Mouse (Mus musculus): ENCODE measurements at regions not wholly inside any gene's neighbourhood (a gene's known extent, or its start where the extent isn't known, plus 50 kb on each side); places are given as distances from the start of the nearest gene placed in this dataset.
A peak's percentile ranks its signal among the peaks of the same experiment; 100 is the strongest.

DNA sequence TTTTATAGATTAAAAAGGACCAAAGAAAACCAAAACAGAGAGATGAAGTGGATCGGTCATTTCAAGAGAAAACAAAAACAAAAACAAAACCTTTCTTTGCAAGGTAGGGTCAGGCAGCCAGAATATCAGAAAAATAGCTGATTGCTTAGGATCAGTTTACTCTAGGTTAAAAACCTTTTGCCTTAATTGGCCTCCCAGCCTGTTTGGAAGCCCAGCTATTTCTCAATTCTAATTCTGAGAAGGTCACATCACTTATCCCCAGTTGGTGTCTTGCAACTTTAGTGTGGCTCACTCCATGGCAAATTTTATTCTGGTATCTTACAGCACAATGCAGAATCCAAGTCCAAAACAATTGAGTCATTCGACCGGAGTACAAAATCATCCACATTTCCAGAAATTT lies 70.0 kb downstream of the 1190002N15Rik start:
- no peak for DNase-seq (ENCODE audit: low spot score in 2 of 2)

- DNase-seq (ENCODE audit: low spot score in 2 of 2) = peak; percentile 45 to 62
Measured at GRCm38 (mm10) chr9:94456085-94456531, 81.8 kb downstream of the 1190002N15Rik start.

DNA sequence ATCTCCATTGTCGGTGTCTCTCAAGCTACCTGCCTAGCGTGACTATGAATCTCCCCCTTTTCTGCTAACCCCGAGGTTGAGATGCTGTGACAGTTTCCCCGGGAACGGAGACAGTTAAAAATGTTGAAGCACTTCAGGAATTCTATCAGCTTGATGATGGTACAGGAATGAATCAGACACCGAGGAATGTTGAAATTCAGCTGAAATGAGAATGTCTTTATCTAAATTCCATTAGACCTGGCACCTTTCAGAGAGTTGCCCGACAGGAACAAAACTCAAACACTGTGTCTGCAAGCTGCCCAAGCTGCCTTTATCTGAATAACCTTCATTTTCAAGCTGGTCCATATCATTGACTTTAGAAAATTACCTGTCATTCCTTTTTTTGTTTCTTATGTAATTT lies 82.4 kb downstream of the 1190002N15Rik start:
- no peak for DNase-seq (ENCODE audit: low spot score in 2 of 2)

DNA sequence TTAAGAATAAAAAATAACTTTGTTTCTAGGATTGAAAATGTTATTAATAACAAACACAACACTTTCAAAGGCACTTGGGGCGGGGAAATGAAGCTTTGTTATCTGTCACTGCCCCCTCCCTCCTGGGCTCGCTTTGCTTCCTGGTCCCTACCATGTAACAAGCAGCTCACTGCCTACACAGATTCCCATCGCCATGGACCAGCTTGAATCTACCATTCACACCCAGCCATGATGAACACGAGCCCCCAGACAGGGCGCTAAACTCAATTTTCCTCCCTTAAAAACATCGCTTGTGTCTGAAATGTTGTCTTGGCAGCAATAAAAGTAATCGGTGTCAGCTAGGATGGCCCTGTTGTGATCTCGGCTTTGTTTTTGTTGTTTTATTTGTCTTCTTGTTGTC lies 88.0 kb downstream of the 1190002N15Rik start:
- no peak for DNase-seq (ENCODE audit: low spot score in 2 of 2)

DNA sequence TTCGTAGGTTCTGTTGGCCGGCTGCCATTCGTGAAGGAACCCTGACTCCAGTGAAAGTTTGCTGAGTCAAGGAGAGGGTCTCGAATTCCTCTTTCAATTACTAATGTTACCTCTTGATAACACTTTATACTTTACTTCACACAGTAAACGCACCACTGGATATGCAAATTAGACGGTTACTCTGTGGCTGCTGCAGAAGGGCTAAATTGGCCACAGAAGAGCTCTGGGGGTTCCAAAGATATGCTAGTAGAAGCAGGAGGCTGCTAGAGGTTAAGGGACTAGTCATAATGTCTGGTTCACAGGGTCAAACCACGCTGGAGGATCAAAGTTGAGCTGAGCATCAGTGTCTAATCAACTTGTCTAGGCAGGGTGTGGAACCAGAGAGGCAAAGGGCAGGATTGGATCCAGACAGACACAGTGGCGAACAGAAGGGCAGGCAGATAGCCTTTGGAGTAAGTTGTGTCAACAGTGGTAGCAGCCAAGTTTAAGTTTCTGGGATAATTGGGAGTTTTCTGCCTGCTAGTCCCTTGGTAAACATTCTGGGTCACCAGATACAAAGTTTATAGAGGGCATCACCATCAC lies 91.6 kb downstream of the 1190002N15Rik start:
- DNase-seq (ENCODE audit: low spot score in 2 of 2) = no peak

GRCm38 (mm10) chr9:94444140-94444789 lies 93.6 kb downstream of the 1190002N15Rik start:
- no peak for DNase-seq (ENCODE audit: low spot score in 2 of 2)

DNA sequence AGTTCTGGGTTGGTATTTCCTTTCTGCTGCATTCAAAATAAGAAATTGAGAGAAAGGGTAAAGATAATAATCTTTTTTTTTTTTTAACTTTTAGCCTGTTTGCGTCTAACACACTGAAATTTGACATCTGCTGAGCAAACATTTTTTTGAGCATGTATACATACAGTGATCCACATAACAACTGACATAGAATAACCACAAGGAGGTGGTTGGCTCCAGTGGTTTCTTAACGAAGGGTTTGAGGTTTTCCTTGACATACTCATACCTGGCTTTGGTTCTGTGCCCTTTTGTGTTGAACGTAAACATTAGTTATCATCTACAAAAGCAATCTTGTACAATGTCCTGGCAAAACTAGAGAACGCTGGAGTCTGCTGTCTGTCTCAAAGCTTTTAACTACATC lies 96.5 kb downstream of the 1190002N15Rik start:
- DNase-seq (ENCODE audit: low spot score in 2 of 2) = no peak

DNA sequence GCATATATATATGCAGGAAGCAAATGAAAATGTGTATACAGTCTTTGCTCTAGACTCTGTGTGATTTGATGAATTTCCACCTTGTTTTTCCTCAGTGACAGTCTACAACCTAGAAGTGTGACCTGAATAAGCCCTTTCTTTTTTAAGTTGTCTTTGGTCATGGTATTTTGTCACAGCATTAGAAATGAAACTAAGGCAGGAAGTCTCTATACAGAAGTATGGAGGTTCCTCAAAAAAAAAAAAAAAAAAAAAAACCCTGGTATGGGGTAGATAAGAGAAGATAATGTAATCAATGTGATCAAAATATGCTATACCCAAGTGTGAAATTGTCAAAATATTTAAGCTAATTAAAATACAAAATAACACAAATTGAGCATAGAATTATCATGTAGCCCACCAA lies 104.4 kb downstream of the 1190002N15Rik start:
- DNase-seq (ENCODE audit: low spot score in 2 of 2) = no peak

DNA sequence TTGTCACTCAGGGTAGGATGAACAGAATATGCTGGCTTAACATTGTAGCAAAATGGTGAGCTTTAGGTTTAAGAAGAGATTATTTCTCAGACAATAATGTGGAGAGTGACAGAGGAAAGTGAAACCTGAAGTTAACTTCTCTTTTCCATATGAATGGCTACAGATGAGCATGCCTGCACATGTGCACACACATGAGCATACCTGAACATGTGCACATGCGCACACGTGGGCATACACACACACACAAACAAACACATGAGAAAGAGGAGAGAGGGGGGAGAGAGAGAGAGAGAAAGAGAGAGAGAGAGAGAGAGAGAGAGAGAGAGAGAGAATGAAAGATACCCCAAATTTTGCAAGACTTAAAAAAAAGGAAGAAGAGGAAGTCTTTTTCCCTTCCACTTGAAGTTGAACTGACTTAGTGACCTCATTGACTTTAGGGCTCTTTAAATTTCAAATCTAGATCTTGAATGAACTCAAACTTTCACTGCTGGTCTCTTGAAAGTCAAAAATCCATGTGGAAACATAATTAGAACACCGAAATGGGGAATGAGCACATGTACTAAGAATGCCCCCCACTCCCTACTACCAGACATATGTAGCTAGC lies 105.6 kb downstream of the 1190002N15Rik start:
- no peak for DNase-seq (ENCODE audit: low spot score in 2 of 2)

DNA sequence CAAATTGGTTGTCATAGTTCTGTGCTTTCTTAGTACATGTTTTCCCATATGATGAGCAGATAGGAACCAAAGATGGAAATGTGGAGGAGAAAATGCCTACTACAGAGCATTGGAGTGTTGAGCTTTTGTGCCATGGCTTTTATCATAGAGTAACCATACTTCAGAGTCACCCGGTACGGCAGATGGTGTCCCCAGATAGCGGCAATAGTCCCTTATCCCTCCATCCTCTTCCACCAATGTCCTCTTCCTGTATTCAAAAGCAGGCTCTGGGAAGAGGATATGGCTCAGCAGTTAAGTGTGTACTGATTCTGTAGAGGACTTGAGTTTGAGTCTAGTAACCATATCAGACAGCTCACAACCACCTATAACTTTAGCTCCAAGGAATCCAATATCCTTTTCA lies 106.3 kb downstream of the 1190002N15Rik start:
- DNase-seq (ENCODE audit: low spot score in 2 of 2) = no peak

- DNase-seq (ENCODE audit: low spot score in 2 of 2) = no peak
Measured at GRCm38 (mm10) chr9:94430996-94431395, 106.9 kb downstream of the 1190002N15Rik start.

- no peak for DNase-seq (ENCODE audit: low spot score in 2 of 2)
Measured at GRCm38 (mm10) chr9:94426740-94427139, 111.1 kb downstream of the 1190002N15Rik start.

DNA sequence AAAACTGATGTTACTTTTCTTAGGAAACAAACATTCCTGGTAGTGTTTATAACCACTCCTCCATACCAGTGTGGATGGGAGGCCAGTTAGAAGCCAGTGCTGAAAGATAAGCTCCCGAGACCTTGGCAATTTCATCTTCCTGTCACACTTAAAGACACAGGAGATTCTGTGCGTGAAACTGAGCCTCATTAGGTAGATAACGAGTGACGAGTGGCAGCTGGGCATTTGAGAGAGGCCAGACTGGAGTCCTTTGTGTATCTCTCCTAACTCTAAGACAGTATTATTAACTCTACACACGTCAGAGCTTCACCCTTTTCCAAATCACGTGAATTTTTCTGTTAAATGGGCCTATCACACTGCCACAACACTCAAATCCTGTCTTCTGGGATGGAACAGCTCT lies 112.1 kb downstream of the 1190002N15Rik start:
- DNase-seq (ENCODE audit: low spot score in 2 of 2) = no peak

DNA sequence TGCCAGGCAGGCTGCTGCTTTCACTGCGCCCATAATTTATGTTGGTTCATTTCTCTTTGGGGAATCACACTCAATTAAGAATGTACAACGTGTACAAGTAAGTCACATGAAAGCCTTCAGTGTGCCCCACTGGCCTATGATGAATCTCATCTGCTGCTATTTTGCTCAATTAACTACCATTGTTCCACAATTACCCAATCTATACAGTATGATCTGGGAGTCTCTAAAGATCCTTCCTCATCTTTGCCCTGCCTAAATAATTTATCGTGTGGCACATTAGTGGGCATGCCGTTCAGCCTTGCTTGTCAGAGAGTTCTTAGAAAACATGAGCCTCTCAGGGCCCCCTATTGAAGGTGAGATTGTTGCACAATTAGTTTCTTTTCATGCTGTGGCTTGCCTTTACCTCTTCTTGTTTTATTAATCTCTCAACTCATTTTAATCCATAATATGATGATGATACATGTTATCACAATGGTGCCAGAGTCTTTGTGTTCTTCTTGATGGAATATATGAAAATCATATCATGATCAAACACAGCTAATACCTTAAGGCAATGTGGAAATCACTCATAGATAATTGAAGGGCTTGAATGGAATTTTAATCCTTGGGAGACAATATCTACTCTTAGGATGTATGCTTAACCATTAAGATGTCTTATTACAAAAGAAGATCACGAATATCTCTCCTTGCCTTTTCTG lies 113.3 kb downstream of the 1190002N15Rik start:
- no peak for DNase-seq (ENCODE audit: low spot score in 2 of 2)

GRCm38 (mm10) chr9:94410546-94410945 lies 127.3 kb downstream of the 1190002N15Rik start:
- DNase-seq (ENCODE audit: low spot score in 2 of 2) = no peak

DNA sequence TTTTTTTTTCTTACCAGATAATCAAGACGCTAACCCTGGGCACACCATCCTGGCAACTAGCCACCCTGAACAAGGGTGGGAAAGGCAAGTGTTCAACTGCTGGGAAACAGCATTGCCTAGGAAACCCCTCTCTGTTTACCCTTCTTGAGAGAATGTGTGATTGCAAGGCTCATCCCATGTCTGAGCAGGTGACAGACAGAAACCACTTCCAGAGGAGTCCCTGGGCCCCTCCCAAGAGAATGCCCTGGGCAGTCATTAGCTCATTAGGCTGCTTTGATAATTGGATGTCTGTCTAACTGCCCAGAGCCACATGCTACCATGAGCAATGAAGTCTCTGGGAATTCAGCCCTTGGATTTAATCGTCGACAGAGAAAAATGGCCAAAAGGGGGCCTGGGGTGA lies 127.8 kb downstream of the 1190002N15Rik start:
- peak; percentile 23 to 26 for DNase-seq (ENCODE audit: low spot score in 2 of 2)

GRCm38 (mm10) chr9:94408635-94409323 lies 129.1 kb downstream of the 1190002N15Rik start:
- DNase-seq (ENCODE audit: low spot score in 2 of 2) = no peak

- DNase-seq (ENCODE audit: low spot score in 2 of 2) = no peak
Measured at GRCm38 (mm10) chr9:94407671-94408070, 130.2 kb downstream of the 1190002N15Rik start.

DNA sequence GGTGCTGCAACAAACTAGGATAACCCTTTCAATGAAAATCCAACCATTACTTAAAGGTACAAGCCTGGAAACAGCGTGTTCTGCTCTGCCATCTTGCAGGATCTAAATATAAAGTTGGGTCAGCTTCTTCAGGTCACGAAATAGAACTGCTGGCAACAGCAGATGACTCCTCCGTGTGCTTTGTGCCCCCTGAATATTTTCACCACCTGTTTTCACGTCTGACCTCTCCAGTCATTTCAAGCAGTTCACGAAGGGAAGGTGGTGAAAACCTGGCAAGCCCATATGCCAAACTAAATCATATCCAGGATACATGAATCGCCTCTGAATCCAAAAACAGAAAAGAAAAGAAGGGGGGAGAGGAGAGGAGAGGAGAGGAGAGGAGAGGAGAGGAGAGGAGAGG lies 133.3 kb downstream of the 1190002N15Rik start:
- no peak for DNase-seq (ENCODE audit: low spot score in 2 of 2)

DNA sequence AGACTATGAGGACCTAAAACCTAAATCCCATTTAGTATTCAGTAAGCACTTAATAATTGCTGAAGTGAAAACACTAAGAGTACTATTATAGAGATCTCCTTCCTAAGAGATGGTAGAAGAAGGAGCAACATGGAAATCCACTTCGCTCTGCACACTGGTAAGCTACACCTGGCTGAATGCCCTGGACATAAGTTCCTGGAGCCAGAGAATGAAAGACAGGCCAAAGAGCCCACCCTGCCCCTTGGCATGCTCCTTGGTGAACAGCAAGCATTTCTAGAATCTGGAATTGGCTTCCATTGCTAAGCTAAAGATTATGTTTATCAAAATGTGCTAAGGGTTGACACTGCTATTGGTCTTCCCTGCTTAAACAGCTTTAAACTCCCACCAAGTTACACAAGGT lies 137.3 kb downstream of the 1190002N15Rik start:
- no peak for DNase-seq (ENCODE audit: low spot score in 2 of 2)

- no peak for DNase-seq (ENCODE audit: low spot score in 2 of 2)
Measured at GRCm38 (mm10) chr9:94395215-94395614, 142.7 kb downstream of the 1190002N15Rik start.

DNA sequence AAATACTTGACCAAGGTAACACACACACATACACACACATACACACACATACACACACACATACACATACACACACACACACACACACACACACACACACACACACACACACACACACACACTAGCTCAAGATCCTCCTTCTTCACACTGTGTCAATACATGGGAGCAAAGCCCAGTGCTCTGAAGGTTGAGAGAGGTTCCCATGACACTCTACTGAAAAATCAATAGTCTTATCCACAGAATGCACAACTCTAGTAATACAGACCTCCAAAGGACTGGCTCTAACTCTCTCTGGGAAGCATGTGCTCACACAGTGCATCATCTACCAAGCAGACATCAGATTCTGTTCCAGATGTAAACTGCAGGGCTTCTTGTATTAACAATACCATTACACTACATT lies 151.7 kb downstream of the 1190002N15Rik start:
- no peak for DNase-seq (ENCODE audit: low spot score in 2 of 2)
